Mouse (Mus musculus) heart, postnatal 25 days (tissue): ENCODE data around the gene Bloc1s6. TPM values are rescaled to one million over a fixed set of nuclear protein-coding genes. Genes with fewer than 3 reads are reported as not detected.

Experiments used
- DNase-seq: peaks from one replicate; pipeline ENCODE4 v3.0.0; 2022; ENCODE audit warnings: low spot score
- intact Hi-C: fragments of 180-260 bp; cut with DNase I; formaldehyde crosslinking; loops from one replicate; pipeline ENCODE4 v1.15.1; 2025
- total RNA-seq, 2 experiments: library from RNA; stranded (reverse); gene quantifications; 2 replicates each; pipeline ENCODE4 v1.2.3; 2021

Gene Bloc1s6
- total RNA-seq, result 10 to 100 TPM; 20.6 to 23.0 TPM

GRCm38 (mm10) chr2:122737894-122738830 lies at the start of gene Bloc1s6:
Gene Bloc1s6, plus strand, starts transcription at chr2:122738503.
- DNase-seq, result peak; percentile 78
- intact Hi-C loops, result loop anchor here (2.0 kb wide), 1 partner anchor 35 kb away; the partner anchor contains the start of gene Slc30a4

- DNase-seq, result no peak
- intact Hi-C loops, result no loop called here
Observed at GRCm38 (mm10) chr2:122697526-122697925, 40.8 kb upstream of the Bloc1s6 start.

- intact Hi-C loops, result no loop called here
- DNase-seq, result no peak
Observed at GRCm38 (mm10) chr2:122701012-122701411, 37.3 kb upstream of the Bloc1s6 start.

- intact Hi-C loops, result loop anchor here (2.0 kb wide), 1 partner anchor 37 kb away; the partner anchor contains the start of gene Bloc1s6
- no peak for DNase-seq
Observed at GRCm38 (mm10) chr2:122701871-122702180, 36.5 kb upstream of the Bloc1s6 start.

- intact Hi-C loops, result loop anchor here (2.0 kb wide), 1 partner anchor 36 kb away; the partner anchor contains the start of gene Bloc1s6
- DNase-seq, result peak; percentile 72
Observed at GRCm38 (mm10) chr2:122702181-122703036, 35.9 kb upstream of the Bloc1s6 start, which contains the start of gene Slc30a4. Gene Slc30a4, minus strand, starts transcription at chr2:122702663.

GRCm38 (mm10) chr2:122704572-122704971 lies 33.7 kb upstream of the Bloc1s6 start:
- intact Hi-C loops, result no loop called here
- DNase-seq, result no peak

- DNase-seq, result no peak
- intact Hi-C loops, result no loop called here
Observed at GRCm38 (mm10) chr2:122708080-122708479, 30.2 kb upstream of the Bloc1s6 start.

GRCm38 (mm10) chr2:122709156-122709555 lies 29.1 kb upstream of the Bloc1s6 start:
- no peak for DNase-seq
- intact Hi-C loops, result no loop called here

GRCm38 (mm10) chr2:122711911-122712310 lies 26.4 kb upstream of the Bloc1s6 start:
- no peak for DNase-seq
- intact Hi-C loops, result no loop called here

- intact Hi-C loops, result no loop called here
- DNase-seq, result no peak
Observed at GRCm38 (mm10) chr2:122712848-122713247, 25.5 kb upstream of the Bloc1s6 start.

- no peak for DNase-seq
- intact Hi-C loops, result no loop called here
Observed at GRCm38 (mm10) chr2:122715148-122715692, 23.1 kb upstream of the Bloc1s6 start.

GRCm38 (mm10) chr2:122716301-122716842 lies 21.9 kb upstream of the Bloc1s6 start:
- no peak for DNase-seq
- intact Hi-C loops, result no loop called here

GRCm38 (mm10) chr2:122719232-122719631 lies 19.1 kb upstream of the Bloc1s6 start:
- intact Hi-C loops, result no loop called here
- no peak for DNase-seq

- no peak for DNase-seq
- intact Hi-C loops, result no loop called here
Observed at GRCm38 (mm10) chr2:122720564-122720963, 17.7 kb upstream of the Bloc1s6 start.

- DNase-seq, result no peak
- intact Hi-C loops, result loop anchor here (1.0 kb wide), 1 partner anchor 28 kb away; no protein-coding TSS in a partner anchor
Observed at GRCm38 (mm10) chr2:122725604-122726003, 12.7 kb upstream of the Bloc1s6 start.

- no peak for DNase-seq
- intact Hi-C loops, result no loop called here
Observed at GRCm38 (mm10) chr2:122731456-122731855, 6.8 kb upstream of the Bloc1s6 start.

- intact Hi-C loops, result loop anchor here (2.0 kb wide), 1 partner anchor 36 kb away; the partner anchor contains the start of gene Slc30a4
- DNase-seq, result no peak
Observed at GRCm38 (mm10) chr2:122739023-122739422, 720 bp downstream of the Bloc1s6 start.

- intact Hi-C loops, result no loop called here
- DNase-seq, result no peak
Observed at GRCm38 (mm10) chr2:122746461-122746860, 8.2 kb downstream of the Bloc1s6 start.

- no peak for DNase-seq
- intact Hi-C loops, result loop anchor here (1.0 to 10.0 kb wide), 4 partner anchors 28 to 182 kb away; partner anchors contain the start of gene AA467197
Observed at GRCm38 (mm10) chr2:122753739-122754343, 15.5 kb downstream of the Bloc1s6 start.
